Mouse (Mus musculus) neural tube, embryonic 13.5 days (tissue): Measurements from ENCODE around the gene Rrp36. TPM values are rescaled to one million over a fixed set of nuclear protein-coding genes. Genes with fewer than 3 reads are reported as not detected.

Experiments
- ATAC-seq: fragments of 200-750 bp; cut with Nextera tagmentation; 2 replicates; pipeline ENCODE4 v1.8.0; 2017; ENCODE audit warnings: low read depth, mild to moderate bottlenecking, moderate TSS enrichment, moderate library complexity
- H3K27ac ChIP-seq: fragments of 300-500 bp; sonication (generic); replicated peaks from 2 replicates; pipeline ENCODE4 v1.5.1; 2015; ENCODE audit warnings: moderate library complexity, mild to moderate bottlenecking, inconsistent platforms
- H3K27me3 ChIP-seq: fragments of 300-500 bp; sonication (generic); 2 replicates; pipeline ENCODE4 v1.6.1; 2015; ENCODE audit warnings: mild to moderate bottlenecking, inconsistent platforms
- H3K36me3 ChIP-seq: fragments of 300-500 bp; sonication (generic); 2 replicates; pipeline ENCODE4 v1.6.1; 2015; ENCODE audit warnings: mild to moderate bottlenecking, inconsistent platforms
- H3K4me1 ChIP-seq: fragments of 300-500 bp; sonication (generic); replicated peaks from 2 replicates; pipeline ENCODE4 v1.6.1; 2015; ENCODE audit warnings: inconsistent platforms
- H3K4me2 ChIP-seq: fragments of 300-500 bp; sonication (generic); 2 replicates; pipeline ENCODE4 v1.6.1; 2015; ENCODE audit warnings: inconsistent platforms, mild to moderate bottlenecking, moderate library complexity
- H3K4me3 ChIP-seq: fragments of 300-500 bp; sonication (generic); 2 replicates; pipeline ENCODE4 v1.5.1; 2015; ENCODE audit warnings: mild to moderate bottlenecking, inconsistent platforms
- H3K9ac ChIP-seq: fragments of 300-500 bp; sonication (generic); 2 replicates; pipeline ENCODE4 v1.6.1; 2015; ENCODE audit warnings: moderate library complexity, mild to moderate bottlenecking, inconsistent platforms
- H3K9me3 ChIP-seq: fragments of 300-500 bp; sonication (generic); 2 replicates; pipeline ENCODE4 v1.6.1; 2016; ENCODE audit warnings: inconsistent platforms
- WGBS: fragments of 180-500 bp; shearing (Covaris S2); methylation state at CpG from one replicate; pipeline ENCODE4 v1.1.7; 2015; 5-methylcytosine and 5-hydroxymethylcytosine counted together
- polyA plus RNA-seq: library from polyadenylated mRNA; unstranded; fragments of >200 nt; fragmentation: Nextera tagmentation; extraction: Ambion mirVana; gene quantifications from 2 replicates; pipeline ENCODE4 v1.2.1, GENCODE M21; 2015

Rrp36 gene
- polyA plus RNA-seq, 1 experiment from 2014 or later = 53.5 TPM

DNA sequence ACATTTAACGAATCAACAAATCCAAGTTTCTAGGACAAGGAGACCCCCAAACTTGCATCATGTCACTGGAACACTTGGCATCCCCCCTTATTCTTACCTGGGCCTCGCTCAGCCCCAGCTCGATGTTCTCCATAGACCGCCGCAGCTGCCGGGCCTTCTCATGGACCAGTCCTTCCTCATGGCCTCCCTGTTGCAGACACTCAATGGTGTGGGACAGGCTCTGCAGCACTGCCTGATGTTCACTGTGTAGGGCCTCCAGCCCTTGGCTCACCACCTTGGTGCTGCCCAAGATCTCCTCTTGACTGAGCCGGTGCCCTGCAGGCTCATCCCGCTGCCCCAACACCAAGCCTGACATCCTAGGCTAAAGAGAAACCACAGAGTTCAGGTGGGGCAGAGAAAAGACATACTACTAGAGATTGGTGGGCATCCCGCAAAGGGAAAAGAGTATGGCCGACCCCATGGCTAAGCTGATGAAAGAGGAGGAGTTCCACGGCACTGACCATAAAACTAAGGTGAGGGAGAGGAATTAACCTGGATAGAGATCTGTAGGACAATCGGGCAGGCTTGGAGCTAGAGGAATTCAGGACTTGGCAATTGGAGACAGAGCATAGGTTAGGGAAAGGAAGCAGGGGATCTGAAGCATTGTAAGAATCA, 29.9 kb downstream of the Rrp36 start:
- 89% methylated on average over 12 of the region's 12 CpGs for WGBS
- no peak overlapping the region for H3K27ac ChIP-seq
- peaks cover 27% of the 10 kb centered on the region for H3K4me1 ChIP-seq
- H3K9ac ChIP-seq = peak overlapping the region; percentile 89
- peak overlapping the region; percentile 92 for H3K4me2 ChIP-seq
- H3K9me3 ChIP-seq = no peaks in the 10 kb centered on the region
- H3K36me3 ChIP-seq = peaks cover 46% of the 10 kb centered on the region
- H3K4me3 ChIP-seq = peak overlapping the region; percentile 82
- no peaks in the 10 kb centered on the region for H3K27me3 ChIP-seq
- ATAC-seq = no peak

DNA sequence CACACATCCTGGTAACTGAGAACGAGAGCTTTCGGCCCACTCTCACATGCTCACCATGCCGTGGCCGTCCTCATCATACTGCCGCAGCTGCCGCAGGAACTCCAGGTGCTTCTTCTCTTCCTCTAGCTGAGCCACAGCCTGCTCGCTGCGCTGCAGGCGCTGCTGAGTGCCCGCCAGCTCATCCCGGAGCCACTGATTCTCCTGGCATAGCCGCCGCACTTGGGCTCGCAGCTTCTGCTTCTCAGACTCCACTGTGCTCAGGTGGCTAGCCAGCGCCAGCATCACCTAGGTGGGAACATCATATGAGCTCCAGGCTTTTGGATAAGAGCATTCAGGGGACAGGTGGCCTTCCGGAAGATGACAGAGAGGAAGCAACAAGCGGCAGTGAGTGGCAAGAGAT, 32.1 kb downstream of the Rrp36 start:
- Histone ChIP-seq H3K4me2 (no peak overlapping the region), H3K27me3 (no peaks in the 10 kb centered on the region), H3K4me1 (peaks cover 22% of the 10 kb centered on the region), H3K36me3 (peaks cover 53% of the 10 kb centered on the region), H3K27ac (no peak overlapping the region), H3K9me3 (no peaks in the 10 kb centered on the region), H3K9ac (no peak overlapping the region), H3K4me3 (no peak overlapping the region)
- WGBS = 93% methylated on average over 17 of the region's 17 CpGs
- no peak for ATAC-seq

DNA sequence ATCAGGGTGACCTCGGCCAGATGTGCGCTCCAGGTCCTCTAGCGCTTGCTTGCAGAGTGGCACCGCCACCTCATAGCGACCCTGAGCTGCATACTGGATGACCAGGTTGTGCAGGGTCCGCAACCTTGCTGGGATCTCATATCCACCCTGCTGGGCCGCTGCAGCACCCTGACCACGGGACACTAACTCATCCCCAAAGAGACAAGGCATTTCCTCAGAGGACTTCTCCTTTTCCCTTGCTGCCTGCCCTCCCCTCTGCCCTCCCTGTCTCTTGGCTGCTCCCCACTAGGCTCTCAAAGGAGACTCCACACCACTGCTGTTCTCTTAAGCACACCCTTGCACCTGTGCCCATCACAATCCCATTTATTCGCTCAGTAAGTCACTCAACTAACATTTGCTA, 34.2 kb downstream of the Rrp36 start:
- H3K9me3 ChIP-seq = no peaks in the 10 kb centered on the region
- 78% methylated on average over 9 of the region's 9 CpGs for WGBS
- H3K27me3 ChIP-seq = no peaks in the 10 kb centered on the region
- no peak overlapping the region for H3K27ac ChIP-seq
- no peak overlapping the region for H3K9ac ChIP-seq
- no peak overlapping the region for H3K4me2 ChIP-seq
- no peak overlapping the region for H3K4me3 ChIP-seq
- no peak for ATAC-seq
- peaks cover 16% of the 10 kb centered on the region for H3K4me1 ChIP-seq
- peaks cover 68% of the 10 kb centered on the region for H3K36me3 ChIP-seq

DNA sequence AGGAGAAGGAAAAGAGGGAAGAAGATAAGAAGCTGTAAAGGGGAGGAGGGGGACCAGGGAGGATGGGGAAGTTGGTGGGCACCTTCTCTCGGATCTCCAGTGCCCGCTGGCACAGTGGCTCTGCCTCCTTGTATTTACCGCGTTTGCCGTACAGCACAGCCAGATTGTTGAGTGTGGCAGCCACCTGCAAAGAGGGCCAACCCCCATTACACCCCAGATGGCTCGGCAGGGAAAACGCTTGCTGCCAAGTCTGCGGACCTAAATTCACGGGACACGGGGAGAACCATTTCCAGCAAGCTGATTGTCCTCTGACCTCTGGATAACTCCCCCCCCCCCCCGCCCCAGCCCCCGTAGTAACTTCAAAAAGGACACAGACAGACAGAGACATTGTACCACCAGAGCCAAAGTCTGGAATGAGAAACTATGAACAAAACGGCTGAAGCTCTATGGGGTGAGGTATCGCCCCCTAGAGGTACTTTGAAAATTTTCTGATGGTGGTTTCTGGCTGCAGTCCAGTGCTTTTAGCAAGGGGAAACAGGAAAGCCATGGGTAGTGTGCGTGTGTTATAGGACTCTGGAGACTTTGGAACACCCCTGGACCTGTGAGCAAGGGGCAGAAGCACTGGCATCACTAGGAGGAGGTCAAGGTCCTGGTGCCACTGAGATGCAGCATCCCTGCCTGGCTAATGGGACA, 37.2 kb downstream of the Rrp36 start:
- Histone ChIP-seq H3K27me3 (no peaks in the 10 kb centered on the region), H3K9ac (peak overlapping the region; percentile 42), H3K4me2 (peak overlapping the region; percentile 39), H3K9me3 (no peaks in the 10 kb centered on the region), H3K4me1 (peaks cover 5% of the 10 kb centered on the region), H3K4me3 (no peak overlapping the region), H3K36me3 (peaks cover 76% of the 10 kb centered on the region), H3K27ac (0 out of 2 replicates have a peak overlapping the region, but pooled peaks have one; percentile 24)
- WGBS = 14% methylated on average over 15 of the region's 15 CpGs
- no peak; the same call in 1 of the 2 replicates for ATAC-seq

DNA sequence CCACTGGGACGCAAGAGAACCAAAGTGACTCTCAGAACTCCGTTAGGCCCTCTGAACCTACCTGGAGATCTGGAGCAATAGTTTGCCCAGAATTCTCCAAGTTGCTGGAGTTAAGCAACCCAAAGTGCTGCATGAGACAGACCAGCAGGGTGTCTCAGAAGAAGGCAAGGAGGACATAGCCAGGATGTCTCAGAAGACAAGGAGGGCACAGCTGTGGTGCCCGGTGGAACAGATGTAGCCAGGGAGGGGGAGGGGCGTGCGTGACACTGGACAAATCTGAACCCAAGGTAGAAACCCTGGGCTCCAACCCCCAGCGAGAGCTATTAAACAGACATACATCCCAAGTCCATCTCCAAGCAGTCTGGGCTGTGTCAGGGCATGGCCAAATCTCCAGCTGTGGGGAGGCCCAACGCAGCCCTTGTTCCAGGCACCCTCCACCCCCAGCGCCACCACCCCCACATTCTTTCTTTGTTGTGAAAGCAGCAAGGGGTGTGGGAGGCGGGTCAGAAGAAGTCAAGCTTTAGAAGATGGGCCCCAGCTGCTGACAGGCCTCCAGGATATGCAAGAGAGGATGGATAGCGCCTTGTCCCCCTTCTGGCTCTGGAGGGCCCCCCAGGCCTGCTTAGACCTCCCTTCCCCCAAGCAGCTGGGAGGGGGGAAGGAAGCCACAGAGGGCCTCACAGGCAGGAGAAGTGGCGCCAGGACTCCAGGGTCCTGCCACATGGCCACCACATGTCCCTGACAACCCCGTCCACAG, 44.3 kb downstream of the Rrp36 start:
- ATAC-seq = peak; percentile 56
- Histone ChIP-seq H3K4me3 (peak overlapping the region; percentile 98), H3K4me1 (peaks cover 52% of the 10 kb centered on the region), H3K9me3 (no peaks in the 10 kb centered on the region), H3K4me2 (peak overlapping the region; percentile 82), H3K36me3 (peaks cover 42% of the 10 kb centered on the region), H3K9ac (peak overlapping the region; percentile 99), H3K27ac (peak overlapping the region; percentile 93), H3K27me3 (no peaks in the 10 kb centered on the region)
- 7% methylated on average over 12 of the region's 12 CpGs for WGBS

DNA sequence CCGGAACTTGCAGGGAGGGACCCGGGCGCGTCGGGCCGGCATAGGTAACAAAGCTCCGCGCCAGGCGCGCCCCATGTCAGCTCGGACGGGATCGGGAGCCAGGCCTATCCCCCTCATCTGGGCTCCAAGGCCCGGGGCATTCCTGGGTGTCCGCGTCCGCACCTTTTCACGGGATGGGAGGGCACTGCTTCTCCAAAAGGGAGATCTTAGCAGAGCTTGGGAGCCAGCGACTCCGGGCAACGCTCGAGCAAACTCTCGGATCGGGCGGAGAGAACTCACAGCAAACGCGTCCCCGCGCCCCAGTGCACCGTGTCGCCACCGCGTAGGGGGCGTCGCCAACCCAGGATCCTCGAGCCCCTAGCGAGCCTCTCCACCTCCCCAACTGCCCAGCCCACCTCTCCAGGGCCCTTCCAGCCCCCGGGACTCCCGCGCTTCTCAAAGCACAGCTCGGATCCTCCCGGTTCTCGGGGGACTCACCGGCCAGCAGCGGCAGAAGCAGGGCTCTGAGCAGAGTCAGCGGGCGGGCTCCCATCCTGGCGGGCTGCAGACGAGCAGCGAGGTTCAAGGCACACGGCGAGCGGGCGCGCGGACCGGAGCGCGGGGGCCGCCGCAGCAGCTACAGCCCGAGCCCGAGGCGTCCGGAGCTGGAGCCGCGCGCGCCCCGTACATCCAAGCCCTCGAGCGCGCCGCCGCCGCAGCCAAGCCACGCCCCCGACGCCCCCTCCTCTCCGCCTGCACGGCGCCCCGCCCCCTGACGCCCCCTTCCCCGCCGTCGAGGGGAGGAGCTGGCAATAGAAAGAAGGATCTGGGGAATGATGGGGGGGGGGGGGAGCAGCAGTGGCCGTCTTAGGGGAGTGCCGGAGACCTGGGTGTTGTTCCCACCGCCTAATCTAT, 45.1 kb downstream of the Rrp36 start, which contains the start of gene Ptk7:
Ptk7 (minus strand) TSS at position 714 of the 894 bp plus-strand sequence.
- Histone ChIP-seq H3K4me2 (peak within 1 kb of the TSS; percentile 82), H3K36me3 (peaks cover 36% of the 10 kb centered on the region), H3K27me3 (no peaks in the 10 kb centered on the region), H3K9me3 (no peaks in the 10 kb centered on the region), H3K9ac (peak within 1 kb of the TSS; percentile 99), H3K4me1 (peaks cover 60% of the 10 kb centered on the region), H3K4me3 (peak within 1 kb of the TSS; percentile 98), H3K27ac (peak within 1 kb of the TSS; percentile 93)
- under 1% methylated on average over 82 of the region's 90 CpGs for WGBS
- peak; percentile 79 for ATAC-seq

DNA sequence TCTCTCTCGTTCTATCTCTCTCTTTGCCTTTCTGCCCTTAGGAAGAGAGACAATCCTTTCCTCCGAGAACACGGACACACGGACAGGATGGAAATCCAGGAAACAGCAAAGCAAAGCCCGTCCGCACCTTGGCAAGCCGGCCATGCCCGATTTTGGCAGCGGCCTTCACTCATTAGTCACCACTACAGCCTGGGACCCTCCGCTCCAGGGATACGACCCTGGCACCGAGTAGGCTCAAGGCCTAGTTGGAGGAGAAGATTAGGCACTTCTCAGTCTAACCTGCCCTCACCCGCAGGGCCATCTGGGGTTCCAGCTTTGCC, 45.7 kb downstream of the Rrp36 start:
- WGBS = under 1% methylated on average over 13 of the region's 13 CpGs
- H3K4me1 ChIP-seq = peaks cover 66% of the 10 kb centered on the region
- H3K9ac ChIP-seq = peak overlapping the region; percentile 99
- peak; percentile 23 for ATAC-seq
- no peaks in the 10 kb centered on the region for H3K27me3 ChIP-seq
- H3K4me3 ChIP-seq = peak overlapping the region; percentile 98
- H3K9me3 ChIP-seq = no peaks in the 10 kb centered on the region
- peak overlapping the region; percentile 82 for H3K4me2 ChIP-seq
- peak overlapping the region; percentile 93 for H3K27ac ChIP-seq
- peaks cover 30% of the 10 kb centered on the region for H3K36me3 ChIP-seq

DNA sequence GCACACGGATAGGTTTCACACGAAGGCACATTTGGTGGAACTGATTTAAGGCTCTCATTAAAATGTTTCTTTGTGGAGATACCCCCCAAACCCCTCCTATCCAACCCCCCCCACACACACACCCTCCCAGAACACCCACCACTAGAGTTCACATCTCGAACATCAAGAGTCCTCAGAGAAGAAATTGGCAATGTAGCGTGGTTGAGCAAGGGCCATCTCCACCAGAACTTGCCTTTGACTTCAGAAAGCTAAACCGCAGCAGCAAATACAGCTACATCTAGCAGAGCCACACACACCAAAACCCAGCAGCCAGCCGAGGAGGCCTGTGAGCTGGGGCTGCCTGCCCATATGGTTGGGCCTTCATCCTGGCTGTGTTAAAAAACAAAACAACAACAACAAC, 46.7 kb downstream of the Rrp36 start:
- Histone ChIP-seq H3K4me3 (peak overlapping the region; percentile 98), H3K27me3 (no peaks in the 10 kb centered on the region), H3K4me2 (peak overlapping the region; percentile 82), H3K4me1 (peaks cover 74% of the 10 kb centered on the region), H3K9ac (peak overlapping the region; percentile 99), H3K36me3 (peaks cover 20% of the 10 kb centered on the region), H3K9me3 (no peaks in the 10 kb centered on the region), H3K27ac (no peak overlapping the region)
- WGBS = 20% methylated on average over 6 of the region's 6 CpGs
- no peak for ATAC-seq

DNA sequence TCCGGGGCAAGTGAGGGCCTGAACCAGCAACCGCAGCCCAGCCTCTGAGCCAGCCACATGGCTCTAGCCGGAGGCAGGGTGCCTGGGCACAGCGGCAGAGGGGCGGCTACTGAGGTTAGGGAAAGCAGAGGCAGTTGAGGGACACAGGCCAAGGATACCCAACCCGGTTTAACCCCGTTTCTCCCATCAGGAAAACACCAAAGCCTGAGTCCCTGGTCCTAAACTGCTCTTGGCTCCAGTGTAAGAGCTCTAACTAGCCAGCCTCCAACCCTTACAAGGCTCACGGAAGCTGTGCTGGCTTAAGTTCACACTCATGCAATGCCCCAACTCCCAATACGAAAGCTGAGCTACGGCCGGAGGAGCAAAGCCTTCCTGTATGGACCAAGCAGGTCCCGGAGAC, 49.6 kb downstream of the Rrp36 start:
- no peak for ATAC-seq
- Histone ChIP-seq H3K27me3 (no peaks in the 10 kb centered on the region), H3K9me3 (no peaks in the 10 kb centered on the region), H3K36me3 (no peaks in the 10 kb centered on the region), H3K4me1 (peaks cover 86% of the 10 kb centered on the region), H3K4me3 (no peak overlapping the region), H3K27ac (0 out of 2 replicates have a peak overlapping the region, but pooled peaks have one; percentile 13), H3K9ac (peak overlapping the region; percentile 55), H3K4me2 (peak overlapping the region; percentile 27; the same call in 1 of the 2 replicates)
- WGBS = 48% methylated on average over 12 of the region's 12 CpGs

DNA sequence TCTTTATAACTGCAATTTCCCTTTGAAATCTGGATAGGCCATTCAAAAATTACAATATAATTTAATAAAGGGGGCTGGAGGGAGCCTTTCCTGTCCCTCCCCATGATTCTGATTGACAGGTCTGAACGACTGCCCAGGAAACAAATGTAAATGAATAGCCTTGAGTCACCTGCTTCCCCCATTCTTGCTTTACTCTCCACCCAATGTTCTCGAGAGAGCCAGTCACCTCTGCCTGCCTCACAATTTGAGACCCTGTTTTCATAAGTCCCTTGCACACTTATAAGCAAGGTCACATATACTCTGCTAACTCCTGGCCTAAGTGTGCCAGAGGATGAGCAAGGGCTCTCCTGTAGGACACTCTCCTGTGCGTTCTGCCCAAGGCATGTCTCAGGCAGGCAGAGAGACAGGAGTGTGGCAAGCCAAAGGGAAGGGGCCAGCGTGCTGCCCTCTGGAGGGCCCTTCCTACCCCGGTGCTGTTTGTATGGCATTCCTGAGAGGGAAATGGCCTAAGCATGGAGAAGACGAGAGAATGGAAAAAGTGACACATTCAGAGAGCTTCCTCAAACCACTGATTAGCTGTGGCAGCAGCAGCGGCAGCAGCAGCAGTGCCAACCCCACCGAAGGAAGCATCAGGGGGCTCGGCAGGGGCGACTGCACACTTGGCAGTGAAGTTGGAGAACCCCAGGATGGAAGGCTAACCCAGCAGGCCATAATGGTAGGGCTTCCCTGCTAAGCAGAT, 50.2 kb downstream of the Rrp36 start:
- Histone ChIP-seq H3K4me1 (peaks cover 91% of the 10 kb centered on the region), H3K27me3 (no peaks in the 10 kb centered on the region), H3K36me3 (no peaks in the 10 kb centered on the region), H3K4me3 (no peak overlapping the region), H3K27ac (0 out of 2 replicates have a peak overlapping the region, but pooled peaks have one; percentile 28), H3K4me2 (peak overlapping the region; percentile 27; the same call in 1 of the 2 replicates), H3K9ac (peak overlapping the region; percentile 55), H3K9me3 (no peaks in the 10 kb centered on the region)
- ATAC-seq = no peak
- WGBS = 20% methylated on average over 10 of the region's 10 CpGs

DNA sequence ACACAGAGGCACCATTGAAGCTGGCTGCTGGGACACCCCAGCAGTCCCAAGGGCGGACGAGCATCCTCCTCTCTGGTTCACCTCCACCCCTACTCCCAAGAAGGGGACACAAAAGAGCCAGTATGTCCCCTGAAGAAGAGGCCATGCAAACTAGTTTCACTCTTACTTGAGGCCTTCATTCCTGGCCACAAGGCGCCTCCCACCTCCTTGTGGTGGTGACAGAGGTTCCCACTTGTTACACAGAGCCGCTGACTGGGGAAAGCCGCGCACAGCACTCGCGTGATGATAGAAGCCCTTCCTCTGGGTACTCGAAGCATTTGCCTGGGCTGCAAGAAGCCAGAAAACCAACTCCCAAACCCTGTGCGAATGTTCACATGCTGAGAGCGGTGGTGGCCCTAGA, 51.9 kb downstream of the Rrp36 start:
- Histone ChIP-seq H3K4me2 (no peak overlapping the region), H3K36me3 (no peaks in the 10 kb centered on the region), H3K27ac (0 out of 2 replicates have a peak overlapping the region, but pooled peaks have one; percentile 74), H3K4me3 (no peak overlapping the region), H3K27me3 (no peaks in the 10 kb centered on the region), H3K9ac (no peak overlapping the region), H3K9me3 (no peaks in the 10 kb centered on the region), H3K4me1 (peaks cover 97% of the 10 kb centered on the region)
- no peak for ATAC-seq
- 78% methylated on average over 11 of the region's 11 CpGs for WGBS
